Mouse (Mus musculus): ENCODE results near the gene Emc9. TPM values are rescaled to one million over a fixed set of nuclear protein-coding genes. Genes with fewer than 3 reads are reported as not detected.
A peak's percentile ranks its signal among the peaks of the same experiment; 100 is the strongest.

The Emc9 gene
- 14.5 and 20.9 TPM in 2 replicates for polyA plus RNA-seq (2012; rRNA removed)

DNA sequence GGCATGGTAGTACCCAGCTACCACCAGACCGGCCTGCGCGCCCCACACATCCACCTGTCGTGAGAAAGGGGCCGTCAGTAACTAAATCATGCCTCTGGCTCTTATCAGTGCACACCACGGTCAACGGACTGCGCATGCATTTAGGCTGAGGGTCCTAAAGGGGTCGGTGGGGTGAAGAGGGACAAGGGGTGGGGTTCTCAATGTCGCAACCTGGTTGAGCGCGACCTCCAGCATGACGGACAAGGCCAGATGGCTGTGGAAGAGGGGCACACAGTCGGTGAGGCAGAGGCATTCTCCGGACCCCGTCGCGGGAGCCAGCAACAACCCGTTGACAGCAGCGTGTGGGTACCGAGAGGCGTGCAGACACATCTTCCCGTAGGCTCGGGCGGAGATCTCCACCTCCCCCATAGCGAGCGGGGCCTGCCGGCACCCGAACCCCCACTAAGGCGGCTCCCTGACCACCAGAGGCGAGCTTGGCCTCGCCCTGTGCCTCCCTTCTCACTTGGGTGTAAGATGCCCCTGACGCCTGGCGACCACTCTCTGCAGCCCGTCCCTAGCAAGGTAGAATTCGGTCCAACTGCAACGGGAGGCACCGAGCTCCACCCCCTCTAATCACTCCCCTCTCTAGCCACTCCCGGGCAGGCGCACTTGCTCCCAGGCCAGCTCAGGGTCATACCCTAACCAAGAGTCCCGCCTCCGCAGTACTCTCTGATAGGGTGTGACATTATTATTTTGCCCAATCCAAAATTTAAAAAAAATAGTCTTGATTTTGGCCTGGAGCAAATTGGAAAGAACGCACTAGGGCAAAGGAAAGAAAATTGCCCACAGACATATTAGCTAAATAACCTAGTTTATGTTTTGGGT lies at the start of gene Emc9:
TSS of gene Emc9 (minus strand) at position 601 of the 864 bp plus-strand sequence.
- peak; percentile 46 for DNase-seq (ENCODE audit: low read depth)
- TF ChIP-seq POLR2A (IDR thresholded peaks at IDR 0.05; ENCODE audit: borderline replicate concordance, extremely low read depth, insufficient read depth, insufficient read length, poor library complexity, severe bottlenecking) (no peak), CTCF (IDR thresholded peaks at IDR 0.05; ENCODE audit: borderline replicate concordance, extremely low read depth, insufficient read depth, insufficient read length) (no peak)

- no peak for DNase-seq (ENCODE audit: low read depth)
- TF ChIP-seq POLR2A (IDR thresholded peaks at IDR 0.05; ENCODE audit: borderline replicate concordance, extremely low read depth, insufficient read depth, insufficient read length, poor library complexity, severe bottlenecking) = no peak
- TF ChIP-seq CTCF (IDR thresholded peaks at IDR 0.05; ENCODE audit: borderline replicate concordance, extremely low read depth, insufficient read depth, insufficient read length) = peak; percentile 76
Observed at GRCm38 (mm10) chr14:55629312-55629711, 44.2 kb upstream of the Emc9 start.

DNA sequence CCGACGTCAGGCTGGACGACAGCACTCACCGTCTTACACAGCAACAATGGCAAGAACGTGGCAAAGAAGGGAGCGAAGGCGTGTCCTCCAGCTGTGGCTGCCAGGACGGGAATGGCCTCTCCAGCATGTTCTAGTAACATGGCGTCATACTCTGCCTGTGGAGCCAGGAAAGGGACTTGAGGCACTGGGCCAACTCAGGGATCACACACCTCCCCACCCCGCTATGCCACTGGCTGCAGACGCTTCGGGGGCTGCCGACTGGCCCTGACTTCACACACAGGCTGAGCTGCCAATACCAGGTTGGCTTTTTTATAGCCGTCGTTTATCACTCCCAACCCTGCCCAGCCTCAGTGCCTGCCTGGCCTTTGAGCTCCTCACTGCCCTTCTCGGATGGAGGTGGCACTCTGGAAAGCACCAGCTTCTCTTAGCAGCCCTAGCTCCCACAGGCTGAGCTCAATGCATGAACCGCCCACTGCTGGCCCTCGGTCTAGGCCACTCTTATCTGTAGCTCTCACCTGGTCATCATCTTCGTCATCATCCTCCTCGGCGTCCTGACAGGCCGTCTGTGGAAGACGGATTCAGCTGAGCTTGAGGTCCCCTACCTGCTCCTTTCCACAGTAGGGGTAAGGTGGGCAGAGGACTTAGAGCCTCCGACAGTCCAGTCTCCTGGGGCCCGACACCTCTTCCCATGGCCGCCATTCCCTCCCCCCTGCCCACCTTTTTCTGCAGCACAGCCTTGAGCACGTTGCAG lies 43.1 kb upstream of the Emc9 start:
- no peak for DNase-seq (ENCODE audit: low read depth)
- TF ChIP-seq CTCF (IDR thresholded peaks at IDR 0.05; ENCODE audit: borderline replicate concordance, extremely low read depth, insufficient read depth, insufficient read length) = no peak

DNA sequence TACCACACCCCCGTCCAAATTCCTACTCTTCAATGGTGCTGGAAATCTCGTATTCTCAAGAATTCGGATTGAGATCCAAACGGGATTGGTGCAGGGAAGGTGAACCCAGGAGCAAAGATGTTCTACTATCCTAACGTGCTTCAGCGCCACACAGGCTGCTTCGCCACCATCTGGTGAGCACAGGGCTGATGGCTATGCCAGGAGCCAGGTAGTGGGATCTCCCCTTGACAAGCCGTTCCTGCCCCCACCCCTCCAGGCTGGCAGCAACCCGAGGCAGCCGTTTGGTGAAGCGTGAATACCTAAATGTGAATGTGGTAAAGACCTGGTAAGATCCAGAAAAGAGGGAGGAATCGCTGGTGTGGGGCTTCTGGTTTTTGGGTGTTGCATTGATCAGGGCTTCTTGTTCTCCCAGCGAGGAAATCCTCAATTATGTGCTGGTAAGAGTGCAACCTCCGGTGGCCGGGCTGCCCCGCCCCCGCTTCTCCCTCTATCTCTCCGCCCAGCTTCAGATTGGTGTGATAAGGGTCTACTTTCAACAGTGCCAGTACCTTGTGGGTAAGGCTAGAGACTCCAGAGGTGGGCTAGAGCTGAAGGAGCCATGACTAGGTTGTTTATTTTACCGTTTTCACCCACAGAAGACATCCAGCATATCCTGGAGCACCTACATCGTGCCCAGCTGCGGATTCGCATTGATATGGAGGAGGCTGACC lies 33.5 kb upstream of the Emc9 start:
- DNase-seq (ENCODE audit: low read depth) = peak; percentile 25
- no peak for TF ChIP-seq CTCF (IDR thresholded peaks at IDR 0.05; ENCODE audit: borderline replicate concordance, extremely low read depth, insufficient read depth, insufficient read length)
- TF ChIP-seq POLR2A (IDR thresholded peaks at IDR 0.05; ENCODE audit: borderline replicate concordance, extremely low read depth, insufficient read depth, insufficient read length, poor library complexity, severe bottlenecking) = no peak

DNA sequence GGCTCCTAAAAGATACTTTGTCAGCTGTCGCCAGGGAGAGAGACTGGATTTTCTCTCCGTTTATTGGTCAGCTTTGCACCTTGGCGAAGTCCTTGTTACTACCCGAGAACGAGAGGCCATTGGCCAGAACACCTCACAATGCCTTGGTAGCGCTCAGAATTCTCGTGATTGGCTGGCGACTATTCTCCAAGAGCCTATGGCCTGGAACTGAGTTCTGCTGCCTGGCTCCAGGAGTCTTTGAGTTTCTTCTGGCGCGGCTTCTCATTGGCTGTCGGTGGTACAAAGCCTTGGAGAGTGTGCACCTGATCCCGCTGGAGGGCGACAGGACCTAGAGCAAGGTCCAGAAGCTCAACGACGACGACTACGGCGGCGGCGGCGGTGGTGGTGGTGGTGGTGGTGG lies 32.7 kb upstream of the Emc9 start, which contains the start of gene Rec8:
TSS of gene Rec8 (plus strand) at position 216 of the 400 bp plus-strand sequence.
- TF ChIP-seq CTCF (IDR thresholded peaks at IDR 0.05; ENCODE audit: borderline replicate concordance, extremely low read depth, insufficient read depth, insufficient read length) (no peak), POLR2A (IDR thresholded peaks at IDR 0.05; ENCODE audit: borderline replicate concordance, extremely low read depth, insufficient read depth, insufficient read length, poor library complexity, severe bottlenecking) (no peak)
- DNase-seq (ENCODE audit: low read depth) = peak; percentile 82

DNA sequence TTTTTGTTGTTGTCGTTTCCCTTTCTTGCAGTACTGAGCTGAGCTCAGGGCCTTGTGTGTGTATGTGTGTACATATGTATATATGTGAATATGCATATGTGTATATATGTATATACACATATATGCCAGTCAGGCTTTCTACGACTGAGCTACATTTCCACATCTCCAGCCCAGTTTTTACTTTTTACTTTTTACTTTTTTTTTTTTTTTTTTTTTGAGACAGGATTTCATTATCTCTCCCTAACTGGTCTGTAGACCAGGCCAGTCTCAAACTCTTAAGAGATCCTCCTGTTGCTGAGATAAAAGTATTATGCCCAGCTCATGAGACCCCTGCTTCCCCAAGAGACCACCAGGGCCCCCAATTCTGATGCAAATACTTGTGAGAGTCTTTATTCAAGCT lies 31.7 kb upstream of the Emc9 start:
- TF ChIP-seq POLR2A (IDR thresholded peaks at IDR 0.05; ENCODE audit: borderline replicate concordance, extremely low read depth, insufficient read depth, insufficient read length, poor library complexity, severe bottlenecking) (no peak), CTCF (IDR thresholded peaks at IDR 0.05; ENCODE audit: borderline replicate concordance, extremely low read depth, insufficient read depth, insufficient read length) (no peak)
- no peak for DNase-seq (ENCODE audit: low read depth)

DNA sequence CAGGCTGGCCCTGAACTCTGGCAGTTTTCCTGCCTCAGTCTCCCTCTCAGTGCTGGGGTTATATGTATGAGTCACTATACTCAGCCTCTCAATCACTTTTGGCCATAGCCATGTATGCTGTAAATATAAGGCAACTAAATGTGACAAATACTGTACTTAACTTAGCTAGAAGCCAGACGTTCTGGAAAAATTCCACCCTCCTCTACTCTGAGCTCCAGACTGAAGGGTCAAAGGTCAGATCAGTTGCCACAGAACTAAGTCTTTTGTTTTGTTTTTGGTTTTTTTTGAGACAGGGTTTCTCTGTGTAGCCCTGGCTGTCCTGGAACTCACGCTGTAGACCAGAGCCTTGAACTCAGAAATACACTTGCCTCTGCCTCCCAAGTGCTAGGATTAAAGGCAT lies 30.8 kb upstream of the Emc9 start:
- no peak for TF ChIP-seq POLR2A (IDR thresholded peaks at IDR 0.05; ENCODE audit: borderline replicate concordance, extremely low read depth, insufficient read depth, insufficient read length, poor library complexity, severe bottlenecking)
- no peak for TF ChIP-seq CTCF (IDR thresholded peaks at IDR 0.05; ENCODE audit: borderline replicate concordance, extremely low read depth, insufficient read depth, insufficient read length)
- DNase-seq (ENCODE audit: low read depth) = no peak

- no peak for DNase-seq (ENCODE audit: low read depth)
- no peak for TF ChIP-seq CTCF (IDR thresholded peaks at IDR 0.05; ENCODE audit: borderline replicate concordance, extremely low read depth, insufficient read depth, insufficient read length)
- no peak for TF ChIP-seq POLR2A (IDR thresholded peaks at IDR 0.05; ENCODE audit: borderline replicate concordance, extremely low read depth, insufficient read depth, insufficient read length, poor library complexity, severe bottlenecking)
Observed at GRCm38 (mm10) chr14:55614565-55615178, 29.6 kb upstream of the Emc9 start.

DNA sequence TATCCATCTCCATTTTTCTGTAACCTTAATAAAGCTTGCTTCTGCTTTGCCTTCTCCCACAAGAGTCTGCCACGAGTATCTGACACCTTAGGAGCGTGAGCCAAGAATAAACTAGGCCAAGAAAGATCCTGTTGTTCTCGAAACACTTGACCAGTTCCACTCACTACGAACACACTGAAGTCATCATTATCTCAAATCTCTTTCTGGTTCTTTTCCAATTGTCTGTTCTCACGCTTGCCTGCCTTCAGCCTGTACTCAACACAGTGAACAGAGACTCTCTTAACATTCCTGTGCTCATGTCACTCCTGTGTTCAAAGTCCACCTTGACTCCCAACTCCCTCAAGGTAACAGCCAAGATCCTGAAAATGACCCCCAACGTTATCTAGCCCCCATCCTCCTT lies 28.2 kb upstream of the Emc9 start:
- DNase-seq (ENCODE audit: low read depth) = no peak
- TF ChIP-seq POLR2A (IDR thresholded peaks at IDR 0.05; ENCODE audit: borderline replicate concordance, extremely low read depth, insufficient read depth, insufficient read length, poor library complexity, severe bottlenecking) = no peak
- no peak for TF ChIP-seq CTCF (IDR thresholded peaks at IDR 0.05; ENCODE audit: borderline replicate concordance, extremely low read depth, insufficient read depth, insufficient read length)

DNA sequence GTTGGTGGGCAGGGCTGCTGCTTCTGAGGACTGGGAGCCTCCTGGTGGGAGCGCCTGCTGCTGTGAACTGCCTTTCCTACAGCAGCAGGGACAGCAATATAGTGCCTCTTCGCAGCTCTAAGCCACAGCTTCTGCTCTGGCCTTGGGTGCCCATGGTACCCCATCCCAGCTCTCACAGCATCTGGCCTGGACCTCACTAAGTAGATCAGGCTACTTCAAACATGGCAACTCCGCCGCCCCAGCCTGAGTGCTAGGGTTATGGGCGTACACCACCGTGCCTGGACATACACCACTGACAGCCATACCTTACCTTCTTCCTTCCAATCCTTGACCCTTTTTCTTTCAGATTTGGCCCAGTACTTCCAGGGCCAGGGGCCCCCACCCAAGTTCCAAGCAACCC lies 23.2 kb upstream of the Emc9 start:
- no peak for DNase-seq (ENCODE audit: low read depth)
- no peak for TF ChIP-seq CTCF (IDR thresholded peaks at IDR 0.05; ENCODE audit: borderline replicate concordance, extremely low read depth, insufficient read depth, insufficient read length)
